Mouse (Mus musculus) C2C12 (cell line): ENCODE data around the gene Platr17.

ENCODE experiments used
- CEBPB ChIP-seq: IDR thresholded peaks from one replicate; pipeline ENCODE4 v1.6.1; 2011; ENCODE audit warnings: low read depth, mild to moderate bottlenecking, control low read depth, moderate library complexity
- CTCF ChIP-seq: IDR thresholded peaks from one replicate; pipeline ENCODE4 v1.5.1; 2011; ENCODE audit not compliant: control insufficient read depth, insufficient read depth, insufficient read length
- MAX ChIP-seq: IDR thresholded peaks from one replicate; pipeline ENCODE4 v1.6.1; 2011; ENCODE audit warnings: mild to moderate bottlenecking, control low read depth
- MYOD1 ChIP-seq: IDR thresholded peaks from one replicate; pipeline ENCODE4 v1.6.1; 2011; ENCODE audit warnings: low read depth; ENCODE audit not compliant: control insufficient read depth, insufficient read length
- MYOG ChIP-seq: IDR thresholded peaks from one replicate; pipeline ENCODE4 v1.6.1; 2011; ENCODE audit not compliant: control insufficient read depth, insufficient read length; ENCODE audit errors: extremely low read depth
- USF1 ChIP-seq: IDR thresholded peaks from one replicate; pipeline ENCODE4 v1.6.1; 2011; ENCODE audit warnings: low read depth, mild to moderate bottlenecking, control low read depth, moderate library complexity

GRCm38 (mm10) chr17:33952879-33953278, 47.9 kb downstream of the Platr17 start:
- TF ChIP-seq CTCF (no peak), MYOG (no peak), MYOD1 (no peak), CEBPB (no peak), USF1 (no peak), MAX (no peak)
